Mouse (Mus musculus) lung, postnatal 36 days (tissue): Measurements from ENCODE around the gene Ccl22.

Experiments used
- DNase-seq: peaks from one replicate; pipeline ENCODE4 v3.0.0; 2022; ENCODE audit warnings: mixed read lengths

Gene Ccl22

DNA sequence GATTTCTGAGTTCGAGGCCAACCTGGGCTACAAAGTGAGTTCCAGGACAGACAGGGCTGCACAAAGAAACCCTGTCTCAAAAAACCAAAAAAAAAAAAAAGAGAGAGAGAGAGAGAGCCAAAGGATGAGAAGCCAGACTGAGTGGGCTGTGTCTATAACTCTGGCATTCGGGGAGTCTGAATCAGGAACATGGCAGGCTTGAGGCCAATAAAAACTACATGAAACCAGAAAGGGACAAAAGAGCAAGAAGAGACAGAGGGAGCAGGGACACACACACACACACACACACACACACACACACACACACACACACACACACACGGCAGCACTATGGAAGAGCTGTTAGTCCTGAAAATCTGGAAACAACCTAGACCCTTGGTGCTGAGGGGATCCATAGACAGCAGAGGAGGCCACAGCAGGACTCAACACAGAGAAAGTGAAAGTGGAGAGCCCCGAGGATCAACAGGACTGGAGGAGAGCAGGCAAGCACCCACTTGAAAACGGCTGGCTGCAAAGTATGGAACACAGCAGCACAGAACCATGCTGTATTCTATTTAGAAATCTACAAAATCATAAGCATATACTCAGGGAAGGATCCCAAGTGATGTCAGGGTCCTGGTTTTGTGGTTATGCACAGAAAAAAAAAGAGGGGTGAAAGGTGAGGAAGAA is 9.8 kb upstream of the Ccl22 start:
- peak; percentile 74 for DNase-seq

DNA sequence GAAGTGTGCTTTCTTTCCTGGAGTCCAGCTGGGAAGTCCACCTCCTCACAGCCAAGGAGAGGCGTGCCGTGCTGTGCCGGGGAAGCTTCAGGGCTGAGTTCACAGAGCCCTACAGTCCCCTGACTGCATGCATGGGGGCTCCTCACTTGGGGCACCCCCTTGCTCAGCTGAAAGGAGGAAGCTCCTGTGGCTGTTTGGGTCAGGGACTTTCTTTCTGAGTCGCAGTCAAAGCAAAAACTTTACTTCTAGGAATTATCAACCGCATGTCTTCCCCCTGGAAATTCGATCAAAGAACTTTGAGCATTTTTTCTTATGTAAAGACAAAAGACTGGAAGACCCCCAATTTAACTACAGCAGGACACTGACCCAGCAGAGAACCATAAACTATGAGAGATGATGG is 5.6 kb upstream of the Ccl22 start:
- DNase-seq, result no peak

DNA sequence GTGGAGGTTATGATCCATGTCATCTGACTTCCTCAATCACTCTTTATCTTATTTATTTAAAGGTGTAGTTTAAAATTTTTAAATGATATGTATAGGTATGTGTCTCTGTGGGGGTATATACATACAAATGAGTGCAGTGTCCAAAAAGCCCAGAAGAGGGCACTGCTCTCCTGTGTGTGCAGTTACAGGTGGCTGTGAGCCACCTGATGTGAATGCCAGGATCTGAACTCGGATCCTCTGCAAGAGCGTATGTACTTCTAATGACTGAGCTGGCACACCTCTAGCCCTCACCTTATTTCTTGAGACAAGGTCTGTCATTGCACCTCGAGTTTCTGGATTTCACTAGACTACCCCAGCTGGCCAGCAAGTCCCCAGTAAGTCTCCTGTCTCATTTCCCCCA is 4.8 kb upstream of the Ccl22 start:
- DNase-seq, result no peak

DNA sequence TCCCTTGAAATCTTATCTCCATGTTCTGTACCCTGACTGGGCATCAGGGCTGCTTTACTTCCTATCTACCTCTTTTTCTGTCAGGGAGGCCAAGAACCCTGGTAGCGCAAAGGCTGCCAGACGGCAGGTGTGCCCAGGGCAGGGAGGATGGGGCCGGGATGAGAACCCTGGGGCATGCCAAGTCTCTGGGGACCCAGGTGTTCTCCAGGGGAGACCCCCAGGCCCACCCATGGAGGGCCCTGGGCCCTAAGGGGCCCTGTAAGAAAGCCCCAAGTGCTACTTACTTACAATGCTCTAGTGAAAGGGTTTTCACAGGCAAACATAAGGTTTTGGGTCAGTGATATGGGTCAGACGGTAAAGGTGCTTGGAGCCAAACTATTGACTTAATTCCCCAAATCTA is 3.7 kb upstream of the Ccl22 start:
- no peak for DNase-seq

DNA sequence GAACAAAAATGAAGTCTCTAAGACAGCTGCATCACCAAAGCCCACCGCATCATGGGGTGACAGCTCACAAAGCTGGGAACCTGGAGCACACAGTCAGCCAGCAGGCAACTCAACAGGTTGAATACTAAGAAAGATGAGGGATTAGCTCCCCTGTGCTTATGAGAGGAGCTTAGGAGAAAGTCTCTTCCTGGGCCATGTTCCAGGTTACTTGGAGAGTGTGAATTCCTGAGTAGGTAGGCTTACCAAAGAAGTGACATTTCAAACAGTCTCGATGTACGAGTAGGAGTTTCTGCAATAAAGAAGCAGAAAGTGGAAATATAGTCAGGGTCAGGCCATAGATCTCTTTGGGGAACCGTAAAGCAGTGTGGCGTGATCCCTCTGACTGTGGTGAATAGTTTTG is 906 bp upstream of the Ccl22 start:
- no peak for DNase-seq

DNA sequence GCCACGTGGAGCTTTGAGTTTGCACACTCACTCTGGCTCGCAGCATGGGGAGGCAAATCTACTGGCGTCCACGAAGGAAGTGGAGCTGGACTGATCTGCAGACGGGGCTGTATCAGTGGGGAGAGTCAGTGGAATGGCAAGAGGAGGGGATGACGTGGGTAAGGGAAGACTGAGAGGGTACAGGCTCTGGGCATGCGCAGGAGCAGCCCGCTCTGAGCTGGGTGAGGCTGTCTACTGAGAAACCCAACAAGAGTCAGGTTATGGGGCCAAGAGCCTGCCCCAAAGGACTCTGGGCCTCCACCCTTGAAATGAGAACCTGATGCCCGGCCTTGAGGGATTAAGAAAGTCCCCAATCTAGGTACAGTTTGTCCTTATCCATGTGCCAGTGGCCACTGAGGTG is 418 bp upstream of the Ccl22 start:
- no peak for DNase-seq

DNA sequence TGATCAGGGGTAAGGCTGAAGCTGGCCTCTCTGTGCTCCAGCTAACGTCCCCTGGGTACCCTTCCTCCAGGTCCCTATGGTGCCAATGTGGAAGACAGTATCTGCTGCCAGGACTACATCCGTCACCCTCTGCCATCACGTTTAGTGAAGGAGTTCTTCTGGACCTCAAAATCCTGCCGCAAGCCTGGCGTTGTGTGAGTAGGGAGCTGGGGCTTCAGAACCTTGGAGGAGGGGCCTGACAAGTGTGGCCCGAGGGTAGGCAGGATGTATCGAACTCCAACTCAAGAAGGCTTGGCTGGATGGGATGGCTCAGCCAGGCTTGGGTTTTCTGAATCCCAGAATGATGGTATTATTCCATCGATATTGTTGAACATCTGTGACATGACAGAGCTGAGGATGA is 1.4 kb downstream of the Ccl22 start:
- DNase-seq, result no peak

DNA sequence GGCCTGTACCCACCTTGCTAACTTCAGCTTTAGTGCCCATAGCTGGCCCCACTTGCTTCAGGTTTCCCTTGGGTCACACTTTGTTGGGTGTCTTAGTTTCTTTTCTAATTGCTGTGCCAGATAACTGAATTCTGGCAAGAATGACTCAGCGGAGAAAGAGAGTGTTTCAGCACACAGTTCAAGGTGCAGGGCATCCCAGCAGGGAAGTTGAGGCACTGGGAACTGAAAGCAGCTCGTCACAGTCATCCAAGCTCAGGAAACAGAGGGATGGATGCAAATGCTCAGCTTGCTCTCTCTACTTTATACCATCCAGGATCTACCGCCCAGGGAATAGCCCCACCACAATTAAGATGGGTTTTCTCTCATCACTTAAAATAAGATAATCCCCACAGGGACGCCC is 3.0 kb downstream of the Ccl22 start:
- no peak for DNase-seq

DNA sequence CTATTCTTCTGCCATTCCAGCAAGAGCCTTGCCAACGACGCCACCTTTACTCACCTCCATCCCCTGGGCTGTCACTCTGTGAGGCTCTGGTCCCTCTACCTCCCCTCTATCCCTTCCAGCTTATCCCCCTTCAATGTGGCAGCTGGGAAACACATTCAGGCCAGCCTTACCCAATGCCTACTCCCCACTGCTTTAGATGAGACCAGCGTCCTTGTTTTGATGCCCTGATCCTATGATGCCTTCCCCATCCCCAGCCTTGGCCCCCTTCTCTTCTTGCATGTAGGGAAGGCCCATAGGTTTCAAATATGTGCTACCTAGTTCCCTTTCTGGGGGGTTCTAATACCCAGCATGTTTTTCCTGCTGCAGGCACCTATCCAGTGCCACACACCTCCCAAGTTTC is 4.6 kb downstream of the Ccl22 start:
- DNase-seq, result no peak

DNA sequence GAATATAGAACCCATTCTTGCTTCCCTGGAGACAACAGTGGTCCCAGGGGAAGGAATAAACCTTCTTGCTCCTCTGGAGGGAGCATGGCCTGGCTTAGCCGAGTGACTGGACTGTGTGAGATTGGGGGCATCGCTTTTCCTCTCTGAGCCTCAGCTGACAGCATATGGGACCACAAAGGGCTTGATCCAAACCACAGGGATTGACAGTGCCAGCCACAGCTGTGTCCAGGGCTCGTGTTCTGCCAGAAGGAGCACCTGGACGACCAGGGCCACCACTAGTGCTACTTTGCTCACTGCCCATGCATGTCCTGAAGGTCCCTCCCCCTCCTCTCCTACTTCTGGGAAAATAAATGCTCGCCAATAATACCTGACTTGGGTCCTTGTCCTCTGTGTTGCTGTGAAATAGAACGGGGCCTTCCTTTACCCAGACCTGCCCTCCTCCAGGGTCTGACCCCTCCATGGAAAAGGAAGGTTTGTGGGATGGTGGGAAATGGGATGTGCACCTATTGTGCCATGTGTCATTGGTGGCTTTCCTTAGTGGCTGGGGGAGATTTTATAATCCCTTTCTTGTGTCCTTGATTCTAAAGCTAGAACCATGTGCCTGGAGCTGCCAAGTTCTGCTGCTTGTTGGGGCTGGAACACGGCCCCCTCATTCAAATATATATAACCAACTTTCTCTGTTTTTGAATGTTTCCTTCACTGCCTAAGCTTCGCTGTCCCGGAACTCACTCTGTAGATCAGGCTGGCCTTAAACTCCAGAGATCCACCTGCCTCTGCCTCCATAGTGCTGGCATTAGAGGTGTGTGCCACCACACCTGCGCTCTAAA is 5.8 kb downstream of the Ccl22 start:
- DNase-seq, result no peak

DNA sequence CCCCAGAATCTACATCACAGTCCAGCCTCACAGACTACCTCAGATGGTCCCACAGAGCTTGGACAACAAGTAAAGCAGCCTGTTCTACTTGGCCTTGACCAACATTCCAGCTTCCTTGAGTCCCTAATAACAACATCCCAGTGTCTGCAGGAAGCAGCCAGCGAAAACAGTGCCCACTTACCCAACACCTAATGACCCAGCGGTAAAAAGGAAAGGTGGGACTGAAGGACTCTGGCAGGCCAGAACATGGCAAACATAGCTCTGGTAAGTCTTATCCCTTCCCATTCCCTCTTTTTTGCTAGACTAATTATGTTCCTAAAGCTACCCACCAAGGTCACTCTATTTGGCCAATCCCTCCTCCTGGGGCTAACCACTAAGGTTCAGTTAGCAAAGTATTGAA is 8.6 kb downstream of the Ccl22 start:
- no peak for DNase-seq

DNA sequence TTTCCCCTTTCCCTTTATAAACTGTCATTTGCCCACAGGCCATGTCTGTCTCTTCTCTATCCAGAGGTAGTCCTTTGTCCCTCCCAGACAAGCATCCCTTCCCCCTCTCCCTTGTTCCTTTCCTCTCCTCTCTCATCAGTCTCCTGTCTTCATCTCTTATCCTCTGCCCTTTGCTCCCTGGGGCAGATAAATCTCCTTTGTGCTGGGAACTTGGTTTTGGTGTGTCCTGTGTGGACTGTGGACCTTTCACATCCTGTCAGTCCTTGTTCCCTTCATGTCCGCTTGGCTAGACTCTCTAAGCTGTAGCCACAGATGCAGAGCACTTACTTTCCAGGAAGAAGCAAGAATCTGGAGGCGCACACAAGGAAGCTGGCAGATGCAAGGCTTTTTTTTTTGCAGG is 9.1 kb downstream of the Ccl22 start:
- DNase-seq, result no peak

DNA sequence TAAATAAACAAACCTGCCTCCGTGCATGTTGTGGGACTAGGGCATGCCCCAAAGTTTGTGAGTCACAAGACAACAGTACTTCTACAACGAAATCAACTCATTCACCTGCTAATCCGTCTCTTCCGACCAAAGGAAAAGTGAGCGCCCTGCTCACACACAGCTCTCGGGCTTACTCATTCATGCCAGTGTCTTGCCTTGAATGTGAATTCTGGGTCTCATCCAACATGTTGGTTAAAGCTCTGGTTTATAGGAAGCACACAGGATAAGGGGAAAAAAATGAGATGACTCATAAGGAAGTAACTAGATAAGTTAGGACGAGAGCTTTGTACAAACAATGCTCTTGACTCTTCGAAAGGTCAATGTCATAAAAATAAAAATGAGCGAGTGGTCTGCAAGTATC is 21.6 kb downstream of the Ccl22 start:
- DNase-seq, result no peak

DNA sequence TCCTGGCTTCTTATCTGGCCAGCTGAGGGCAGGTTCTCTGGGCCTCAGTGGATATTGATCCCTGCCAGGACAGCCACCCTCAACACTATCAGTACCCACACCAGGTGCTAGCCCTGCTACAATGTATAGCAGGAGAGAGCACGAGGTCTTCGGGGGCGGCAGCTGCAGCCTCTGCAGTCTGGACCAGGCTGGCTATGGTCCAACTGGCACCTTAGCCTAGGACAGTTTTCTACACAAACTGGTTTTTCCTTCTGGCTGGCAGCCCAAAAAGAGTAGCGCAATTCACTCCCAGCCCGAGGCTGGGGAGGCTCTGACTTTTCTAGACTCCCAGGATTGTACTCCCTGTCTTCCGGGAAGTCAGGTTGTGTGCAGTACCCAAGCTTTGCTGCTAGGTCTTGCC is 25.6 kb downstream of the Ccl22 start:
- peak; percentile 79 for DNase-seq

DNA sequence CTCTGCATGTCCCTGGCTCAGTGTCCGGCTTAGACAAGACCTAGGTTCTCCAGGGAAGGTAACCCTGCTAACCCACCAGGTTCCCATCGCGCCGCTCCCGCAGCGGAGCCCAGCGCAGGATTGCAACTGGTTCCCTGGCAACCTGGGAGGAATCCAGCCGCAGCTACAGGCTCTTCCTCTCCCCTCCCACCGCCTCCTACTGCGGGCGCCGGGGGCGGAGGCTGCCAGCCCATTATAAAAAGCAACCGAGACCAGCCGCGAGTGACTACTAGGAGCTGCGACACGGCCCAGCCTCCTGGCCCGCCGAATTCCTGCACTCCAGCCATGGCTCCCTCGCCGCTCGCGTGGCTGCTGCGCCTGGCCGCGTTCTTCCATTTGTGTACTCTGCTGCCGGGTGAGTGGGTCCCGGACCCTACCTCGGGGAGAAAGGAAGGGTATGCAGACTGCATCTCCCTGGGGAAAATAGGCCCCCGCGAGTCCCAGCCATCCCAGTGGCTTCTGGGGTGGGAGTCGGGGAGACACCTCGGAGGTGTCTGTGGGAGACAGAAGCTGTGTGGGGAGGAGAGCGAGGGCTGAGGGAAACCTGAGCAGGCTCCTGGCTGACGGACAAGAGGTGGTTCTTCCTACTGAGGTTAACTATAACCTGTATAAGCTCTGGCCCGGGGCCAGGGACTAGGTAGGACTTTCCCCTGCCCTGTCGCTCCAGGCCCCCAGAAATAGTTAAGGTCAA is 26.7 kb downstream of the Ccl22 start, which contains the start of gene Cx3cl1:
Gene Cx3cl1 (plus strand): TSS at position 69 of the 730 bp plus-strand sequence.
- DNase-seq, result peak; percentile 94

DNA sequence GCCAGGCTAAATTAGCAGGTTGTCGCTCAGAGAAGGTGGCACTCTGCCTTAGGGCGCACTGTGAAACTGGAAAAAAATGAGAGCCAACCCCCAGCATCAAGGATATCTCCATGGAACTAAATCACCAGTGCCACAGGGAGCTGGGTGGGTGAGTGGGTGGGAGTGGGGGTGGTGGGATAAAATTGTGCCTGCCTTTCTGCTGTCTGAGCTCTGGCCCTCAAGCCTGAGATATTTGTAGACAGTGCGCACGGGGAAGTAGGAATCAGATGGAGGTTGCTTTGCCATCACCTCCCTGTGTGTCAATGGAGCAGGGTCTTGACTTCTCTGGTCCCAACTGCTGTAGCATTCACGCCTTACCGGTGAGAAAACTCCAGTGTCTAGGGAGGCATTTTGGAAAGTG is 27.7 kb downstream of the Ccl22 start:
- DNase-seq, result no peak

DNA sequence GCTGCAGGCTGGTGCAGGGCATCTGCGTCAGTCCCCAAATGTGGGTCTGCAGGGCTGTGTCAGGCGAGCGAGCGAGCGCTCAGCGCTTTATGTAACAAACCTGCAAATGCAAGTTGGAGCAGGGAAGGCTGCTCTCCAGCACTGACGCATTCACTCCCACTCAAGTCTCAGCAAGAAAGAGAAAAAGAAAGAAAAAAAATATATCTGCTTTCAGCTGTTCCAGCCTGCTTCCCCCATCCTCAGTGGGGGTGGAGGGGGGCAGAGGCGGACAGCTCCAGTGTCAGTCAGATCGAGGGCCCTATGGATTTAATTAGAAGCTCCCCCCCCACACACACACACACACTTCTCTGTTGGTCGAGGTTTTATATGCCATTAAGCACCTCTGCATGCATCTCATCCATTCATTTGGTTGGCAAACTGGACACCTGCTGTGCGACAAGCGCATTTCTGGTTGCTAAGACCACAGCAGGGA is 28.3 kb downstream of the Ccl22 start:
- DNase-seq, result no peak

DNA sequence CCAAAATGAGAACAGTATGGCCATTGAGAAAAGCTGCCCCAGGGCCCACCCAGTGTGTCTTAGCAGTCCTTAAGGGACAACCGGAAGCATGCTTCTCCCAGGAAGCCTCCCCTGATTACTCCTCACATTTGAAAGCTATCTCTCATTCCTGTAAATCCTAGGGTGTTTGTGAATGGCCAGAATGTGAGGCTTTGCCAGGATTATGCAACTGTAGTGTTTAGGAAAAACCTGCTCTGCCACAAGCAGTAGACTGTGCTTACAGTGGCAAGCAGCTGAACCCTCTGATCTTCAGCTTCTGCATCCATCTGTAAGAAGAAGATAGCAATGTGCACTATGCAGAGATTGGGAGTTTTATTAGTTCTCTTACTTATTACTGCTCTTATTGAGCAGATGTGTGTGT is 29.2 kb downstream of the Ccl22 start:
- peak; percentile 48 for DNase-seq

DNA sequence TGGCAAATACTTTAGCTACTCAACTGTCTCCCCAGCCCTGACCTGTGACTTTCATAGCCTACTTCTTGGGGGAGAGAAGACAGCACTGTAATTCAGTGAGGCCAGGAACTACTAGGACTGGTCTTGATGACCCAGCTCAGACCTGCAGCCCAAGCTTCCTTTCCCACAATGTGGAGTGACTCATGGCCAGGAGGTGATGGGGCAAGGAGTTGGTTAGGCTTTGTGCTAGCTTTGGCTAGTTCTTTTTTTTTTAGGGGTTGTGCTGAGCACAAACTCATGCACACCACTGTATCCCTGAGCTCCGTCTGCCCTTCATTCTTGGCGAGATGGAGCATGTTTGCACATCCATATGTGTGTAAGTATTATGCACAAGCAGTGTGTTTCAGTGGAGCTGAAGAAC is 31.0 kb downstream of the Ccl22 start:
- no peak for DNase-seq

DNA sequence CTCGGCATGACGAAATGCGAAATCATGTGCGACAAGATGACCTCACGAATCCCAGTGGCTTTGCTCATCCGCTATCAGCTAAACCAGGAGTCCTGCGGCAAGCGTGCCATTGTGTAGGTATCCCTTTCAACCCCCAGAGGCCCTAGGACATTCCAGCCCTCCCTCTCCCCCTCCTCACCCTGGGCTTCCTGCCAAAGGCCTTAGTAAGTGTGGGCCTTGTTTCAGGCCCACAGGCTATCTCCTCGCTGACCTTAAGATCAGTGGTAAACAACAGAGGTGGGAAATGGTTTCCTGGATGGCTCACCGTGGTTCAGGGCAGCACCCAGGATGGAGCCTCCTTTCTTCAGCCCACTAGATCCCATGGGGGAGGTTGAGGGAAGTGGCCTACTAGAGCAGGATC is 32.6 kb downstream of the Ccl22 start:
- DNase-seq, result no peak

DNA sequence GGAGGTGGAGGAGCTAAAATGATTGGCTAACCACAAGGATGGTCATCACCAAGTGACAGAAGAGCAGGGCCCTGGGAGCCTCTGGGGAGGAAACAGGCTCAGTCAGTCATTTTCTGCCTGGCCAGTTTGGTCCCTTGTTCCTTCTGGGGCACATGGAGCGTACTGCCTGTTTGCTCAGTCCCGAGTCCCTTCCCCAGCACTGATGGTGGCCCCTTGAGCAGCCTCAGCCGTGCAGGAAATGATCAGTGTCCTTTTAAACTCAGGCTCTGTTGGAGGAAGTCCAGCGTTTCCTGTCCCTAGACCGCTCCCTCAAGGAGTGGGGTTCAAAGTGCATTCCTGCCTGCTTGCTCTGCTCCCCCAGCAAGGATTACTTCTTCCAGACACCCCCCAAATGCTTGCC is 33.1 kb downstream of the Ccl22 start:
- peak; percentile 79 for DNase-seq

DNA sequence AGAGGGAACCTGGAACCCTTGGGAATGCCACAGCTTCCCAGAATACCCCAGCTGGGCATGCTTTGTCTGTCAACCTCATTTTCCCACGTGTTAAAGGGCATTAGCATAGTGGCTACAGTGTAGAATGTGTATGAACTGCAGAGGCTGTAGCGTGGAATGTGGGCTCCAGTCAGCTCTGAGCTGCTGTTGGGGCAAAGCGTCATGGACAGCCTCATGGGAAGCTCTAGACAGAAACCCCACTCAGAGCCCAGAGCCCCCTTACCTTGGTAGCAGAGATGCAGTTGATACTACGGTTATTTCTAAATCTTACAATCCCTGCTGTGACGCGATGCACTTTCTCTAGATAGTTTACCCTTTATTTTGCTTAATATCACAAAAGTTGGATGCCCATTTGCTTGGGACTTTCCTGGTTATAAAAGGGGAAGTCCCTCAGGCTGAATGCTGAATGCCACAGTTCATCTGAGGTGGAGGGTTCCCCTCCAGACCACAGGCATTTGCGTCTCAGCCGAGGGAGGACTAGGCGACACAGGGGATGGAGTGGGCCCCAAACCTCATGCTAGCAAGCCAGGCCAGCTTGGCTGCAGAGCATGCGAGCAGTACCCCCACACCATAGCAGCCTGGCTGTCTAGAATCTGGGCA is 33.6 kb downstream of the Ccl22 start:
- DNase-seq, result no peak
